16 mouse cellular contexts compared by ENCODE assay signal in genomic region chr12:73645216-73645615, GRCm38 (mm10).
A peak's percentile ranks its signal among the peaks of the same experiment; 100 is the strongest.
DNase-seq lines count a peak whose midpoint lies in the region; ATAC-seq lines count a peak whose summit lies in the region.
"Had no signal": no experiment of that assay in that cellular context is flagged by ENCODE, and none has a peak within 500 bp of the region (broad histone marks: within the 10 kb centered on the region; RNA-seq: fewer than 3 reads in every experiment).

No protein-coding gene starts in this region.

- DNase-seq in induced T-regulatory cell, adult 2 months (ENCODE audit: low read depth), result peak; percentile 62
- no peak for DNase-seq in right cerebral cortex, postnatal 10 days (ENCODE audit: low spot score in 2 of 2)
- no peak for DNase-seq in spleen, postnatal 36 days (ENCODE audit: low spot score in 2 of 2)
- no peak for DNase-seq in left cerebral cortex, adult 8-10 months (ENCODE audit: low spot score in 2 of 2)
- DNase-seq: adrenal gland, adult 8-10 months; adrenal gland, postnatal 14 days; adrenal gland, postnatal 36 days; cerebellum, adult 11-12 months; cerebellum, adult 2 months; cerebellum, adult 9-10 months; cerebellum, postnatal 10 days; cerebellum, postnatal 25 days; forebrain, postnatal 0 days had no signal

- peak; percentile 61 for ATAC-seq in CD4-positive, CD25-positive, alpha-beta regulatory T cell, adult 4 months
- ATAC-seq: forebrain, embryonic 13.5 days; forebrain, embryonic 15.5 days; forebrain, postnatal 0 days had no signal
